Mouse (Mus musculus) layer of hippocampus, adult 6 months (tissue): ENCODE results near the gene Tpm4. TPM values are rescaled to one million over a fixed set of nuclear protein-coding genes. Genes with fewer than 3 reads are reported as not detected.

Experiments used
- long read RNA-seq, 2 experiments: library from polyadenylated mRNA; unstranded; transcript quantifications; one replicate each; pipeline ENCODE4 v2.0.0; 2019 to 2020
- polyA plus RNA-seq: library from polyadenylated mRNA; unstranded; fragments of <200 nt; fragmentation: Nextera tagmentation; gene quantifications from 2 replicates; pipeline ENCODE4 v1.2.3, GENCODE M21; 2021

Gene Tpm4
- 25.5 and 26.8 TPM in 2 replicates for polyA plus RNA-seq
- long read RNA-seq, experiment 1, transcript Tpm4-201 (8 exons, 2,128 nt) = major isoform, 70 of 77 reads
- long read RNA-seq, experiment 1, partial matches to known transcripts = 3 of 77 reads
- long read RNA-seq, experiment 1, other reads (novel, unspliced or antisense) = 4 of 77 reads
- long read RNA-seq, experiment 2, transcript Tpm4-201 (8 exons, 2,128 nt) = major isoform, 243 of 256 reads
- long read RNA-seq, experiment 2, partial matches to known transcripts = 1 of 256 reads
- long read RNA-seq, experiment 2, other reads (novel, unspliced or antisense) = 12 of 256 reads

DNA sequence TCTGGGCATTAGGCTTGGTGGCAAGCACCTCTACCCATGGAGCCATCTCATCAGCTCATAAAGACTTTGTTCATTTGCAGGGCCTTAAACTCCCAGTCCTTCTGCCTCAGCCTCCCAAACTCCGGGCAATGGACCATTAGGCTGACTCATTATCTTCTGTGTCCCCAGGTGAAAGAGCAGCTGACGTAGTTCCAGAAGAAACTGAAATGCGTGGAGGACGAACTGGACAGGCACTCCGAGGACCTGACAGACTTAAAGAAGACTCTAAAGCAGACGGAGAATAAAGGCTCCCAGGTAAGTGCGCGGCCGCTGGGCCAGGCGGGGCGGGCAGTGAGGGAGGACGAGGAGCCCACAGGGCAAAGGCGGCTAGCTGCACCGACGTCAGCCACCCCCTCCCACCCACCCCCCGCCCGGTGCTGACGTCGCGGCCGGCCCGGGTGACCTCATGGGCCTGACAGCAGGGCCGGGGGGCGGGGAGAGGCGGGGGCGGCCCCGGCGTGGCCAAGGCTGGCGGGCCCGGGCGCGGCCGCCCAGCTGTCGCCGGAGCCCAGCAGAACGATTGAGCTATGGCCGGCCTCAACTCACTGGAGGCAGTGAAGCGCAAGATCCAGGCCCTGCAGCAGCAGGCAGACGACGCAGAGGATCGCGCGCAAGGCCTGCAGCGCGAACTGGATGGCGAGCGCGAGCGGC is at the start of gene Tpm4:
TSS of gene Tpm4 (plus strand) at position 220 of the 690 bp plus-strand sequence.

DNA sequence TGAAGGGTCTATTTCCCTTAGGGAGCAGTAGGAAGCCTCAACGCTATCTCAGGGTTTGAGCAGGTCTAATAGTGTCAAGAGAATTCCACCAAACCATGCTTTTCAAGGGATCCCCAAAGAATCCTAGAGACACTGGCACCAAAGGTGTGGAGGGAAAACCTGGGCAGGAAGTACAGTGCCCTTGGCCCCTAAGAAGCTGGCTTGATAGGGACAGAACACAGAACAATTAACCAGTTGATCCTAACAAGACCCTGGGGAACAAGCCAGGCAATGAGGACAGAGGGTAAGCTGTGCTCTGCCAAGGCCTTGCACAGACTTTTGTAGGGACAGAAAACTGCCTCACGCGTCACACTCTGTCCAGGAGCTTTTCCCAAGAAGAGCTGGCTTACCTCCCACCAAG is 28.0 kb upstream of the Tpm4 start, which contains the start of gene Olfr374:
TSS of gene Olfr374 (plus strand) at position 301 of the 400 bp plus-strand sequence.

DNA sequence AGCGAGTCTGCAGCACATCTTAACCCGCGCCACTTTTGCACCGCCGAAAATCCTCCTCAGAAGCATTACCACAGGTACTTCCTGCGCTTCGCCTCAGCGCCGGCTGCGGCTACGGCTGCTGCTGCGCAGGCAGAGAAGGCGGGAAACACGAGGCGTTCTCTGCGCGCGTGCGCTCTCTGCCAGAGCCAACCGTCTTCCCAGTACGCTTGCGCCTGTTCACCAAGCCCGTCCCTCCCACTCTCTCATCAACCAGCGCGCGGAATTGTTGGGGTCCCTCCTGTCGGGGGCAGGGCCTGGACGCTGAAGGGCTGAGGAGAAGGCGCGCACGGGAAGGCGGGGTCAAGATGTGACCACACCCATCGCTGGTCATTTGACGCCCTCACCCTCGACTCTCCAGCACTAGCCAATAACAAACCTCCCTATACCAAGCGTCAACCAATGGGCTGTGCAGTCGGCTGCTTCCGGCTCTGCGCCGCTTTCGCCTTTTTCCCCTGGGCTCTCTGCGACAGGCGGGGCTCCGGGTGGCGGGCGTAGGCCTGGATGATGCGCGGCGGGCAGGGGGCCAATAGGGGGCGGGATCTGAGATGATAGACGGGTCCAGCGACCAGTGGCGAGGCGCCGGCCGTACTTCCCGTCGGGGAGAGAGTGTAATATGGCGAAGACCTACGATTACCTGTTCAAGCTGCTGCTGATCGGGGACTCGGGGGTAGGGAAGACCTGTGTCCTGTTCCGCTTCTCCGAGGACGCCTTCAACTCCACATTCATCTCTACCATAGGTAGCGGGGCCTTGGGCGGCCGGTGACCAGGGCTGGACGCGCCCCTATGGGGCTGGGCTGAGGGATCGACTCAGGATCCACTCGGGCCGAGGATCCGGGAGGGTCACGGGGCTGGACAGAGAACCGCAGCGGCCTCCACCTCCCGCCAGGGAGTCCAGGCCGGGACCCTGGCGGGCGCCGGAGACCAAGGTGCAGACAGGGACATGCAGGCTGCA is 26.2 kb downstream of the Tpm4 start, which contains the start of gene Rab8a:
TSS of gene Rab8a (plus strand) at position 494 of the 991 bp plus-strand sequence.

DNA sequence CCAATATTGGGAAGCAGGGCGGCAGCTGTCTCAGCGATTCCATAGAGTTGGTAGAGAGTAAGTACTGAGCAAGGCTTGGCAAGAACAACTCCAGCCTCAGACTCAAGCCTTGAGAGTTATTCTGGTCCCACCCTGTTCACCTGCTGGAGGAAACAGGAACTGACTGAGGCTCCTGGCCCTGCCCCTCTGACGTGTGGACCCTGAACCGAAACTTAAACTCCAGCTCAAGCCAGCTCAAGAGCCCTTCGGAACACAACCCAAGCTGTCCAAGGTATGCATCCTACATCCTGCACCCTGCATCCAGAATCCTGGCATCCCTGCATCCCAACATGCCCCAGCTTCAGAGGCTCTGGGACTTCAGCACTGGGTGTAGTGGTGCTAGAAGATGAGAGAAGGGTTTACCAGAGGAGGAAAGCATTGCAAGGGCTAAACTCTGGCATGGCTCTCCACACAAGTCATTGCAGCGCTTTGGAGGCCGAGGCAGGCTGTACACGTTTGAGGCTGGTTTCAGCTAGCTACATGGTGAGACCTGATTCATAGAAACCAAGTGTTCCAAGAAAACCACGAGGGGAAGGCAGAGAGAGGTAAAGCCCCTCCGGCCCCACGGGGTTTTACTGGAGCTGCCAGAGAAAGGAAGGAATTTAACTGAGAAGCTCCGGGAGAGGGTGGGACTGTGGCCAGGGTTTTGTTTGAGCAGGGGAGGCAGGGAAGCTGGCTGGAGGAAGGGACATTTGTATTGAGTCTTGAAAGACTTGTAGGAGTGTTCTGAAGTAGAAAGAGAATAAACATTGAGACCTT is 54.8 kb downstream of the Tpm4 start, which contains the start of gene Hsh2d:
TSS of gene Hsh2d (plus strand) at position 222 of the 798 bp plus-strand sequence.

Other genes starting within 250 kb of the Tpm4 start
- gene Zfp882, start 226.4 kb upstream of the Tpm4 start, polyA plus RNA-seq = 1.8 and 2.6 TPM in 2 replicates
- 12.5 and 14.8 TPM in 2 replicates for gene Zfp617, start 226.3 kb upstream of the Tpm4 start, polyA plus RNA-seq
- 10.0 and 12.2 TPM in 2 replicates for gene Zfp961, start 183.9 kb upstream of the Tpm4 start, polyA plus RNA-seq
- 0.30 TPM in 1 of 2 replicates, not detected in the other for gene Cyp4f18, start 125.3 kb upstream of the Tpm4 start, polyA plus RNA-seq
- not detected in 2 replicates for gene Olfr372, start 93.8 kb upstream of the Tpm4 start, polyA plus RNA-seq
- gene Olfr373, start 51.8 kb upstream of the Tpm4 start, polyA plus RNA-seq = not detected in 2 replicates
- gene Olfr374, start 27.9 kb upstream of the Tpm4 start, polyA plus RNA-seq = not detected in 2 replicates
- gene Rab8a, start 26.2 kb downstream of the Tpm4 start, polyA plus RNA-seq = 50.2 and 54.8 TPM in 2 replicates
- not detected in 2 replicates for gene Hsh2d, start 54.7 kb downstream of the Tpm4 start, polyA plus RNA-seq
- gene Cib3, start 77.9 kb downstream of the Tpm4 start, polyA plus RNA-seq = not detected in 2 replicates
- gene Gm11034, start 78.7 kb downstream of the Tpm4 start, polyA plus RNA-seq = not detected in 2 replicates
- gene Fam32a, start 84.8 kb downstream of the Tpm4 start, polyA plus RNA-seq = 54.1 and 54.6 TPM in 2 replicates
- 92.6 and 104 TPM in 2 replicates for gene Ap1m1, start 105.0 kb downstream of the Tpm4 start, polyA plus RNA-seq
- gene Gm10282, start 170.3 kb downstream of the Tpm4 start, polyA plus RNA-seq = 8.9 and 9.6 TPM in 2 replicates
- 0.63 and 0.69 TPM in 2 replicates for gene Klf2, start 184.1 kb downstream of the Tpm4 start, polyA plus RNA-seq